Mouse (Mus musculus) kidney, embryonic 15.5 days (tissue): ENCODE measurements around the gene Dnaaf1. TPM values are rescaled to one million over a fixed set of nuclear protein-coding genes. Genes with fewer than 3 reads are reported as not detected.

Experiments
- ATAC-seq: fragments of 200-750 bp; cut with Nextera tagmentation; replicated peaks from 2 replicates; pipeline ENCODE4 v1.8.0; 2017; ENCODE audit warnings: moderate TSS enrichment; ENCODE audit not compliant: low FRiP score
- H3K27ac ChIP-seq: fragments of 300-500 bp; sonication (generic); 2 replicates; pipeline ENCODE4 v1.5.1; 2015; ENCODE audit warnings: mild to moderate bottlenecking, inconsistent platforms
- H3K27me3 ChIP-seq: fragments of 300-500 bp; sonication (generic); 2 replicates; pipeline ENCODE4 v1.6.1; 2015; ENCODE audit warnings: inconsistent platforms
- H3K36me3 ChIP-seq: fragments of 300-500 bp; sonication (generic); 2 replicates; pipeline ENCODE4 v1.6.1; 2015; ENCODE audit warnings: inconsistent platforms
- H3K4me1 ChIP-seq: fragments of 300-500 bp; sonication (generic); 2 replicates; pipeline ENCODE4 v1.6.1; 2015; ENCODE audit warnings: inconsistent platforms
- H3K4me2 ChIP-seq: fragments of 300-500 bp; sonication (generic); 2 replicates; pipeline ENCODE4 v1.6.1; 2015; ENCODE audit warnings: moderate library complexity, mild to moderate bottlenecking, inconsistent platforms
- H3K4me3 ChIP-seq: fragments of 300-500 bp; sonication (generic); replicated peaks from 2 replicates; pipeline ENCODE4 v1.5.1; 2015; ENCODE audit warnings: mild to moderate bottlenecking, inconsistent platforms
- H3K9ac ChIP-seq: fragments of 300-500 bp; sonication (generic); 2 replicates; pipeline ENCODE4 v1.6.1; 2015; ENCODE audit warnings: mild to moderate bottlenecking, inconsistent platforms
- H3K9me3 ChIP-seq: fragments of 300-500 bp; sonication (generic); replicated peaks from 2 replicates; pipeline ENCODE4 v1.6.1; 2016; ENCODE audit warnings: inconsistent platforms
- WGBS: fragments of 180-500 bp; shearing (Covaris S2); methylation state at CpG from one replicate; pipeline ENCODE4 v1.1.7; 2015; ENCODE audit warnings: mixed read lengths; 5-methylcytosine and 5-hydroxymethylcytosine counted together
- polyA plus RNA-seq: library from polyadenylated mRNA; unstranded; fragments of >200 nt; fragmentation: Nextera tagmentation; extraction: Ambion mirVana; gene quantifications from 2 replicates; pipeline ENCODE4 v1.2.1, GENCODE M21; 2015

The Dnaaf1 gene
- polyA plus RNA-seq, result 0.23 and 0.28 TPM in 2 replicates

- Histone ChIP-seq H3K4me3 (peak within 1 kb of the TSS; percentile 87), H3K4me2 (peak within 1 kb of the TSS; percentile 96), H3K36me3 (no peaks in the 10 kb centered on the region), H3K27me3 (peaks cover 37% of the 10 kb centered on the region), H3K9me3 (no peaks in the 10 kb centered on the region), H3K9ac (peak within 1 kb of the TSS; percentile 66), H3K4me1 (peaks cover 21% of the 10 kb centered on the region), H3K27ac (peak within 1 kb of the TSS; percentile 59)
- WGBS, result under 1% methylated on average over 96 of the region's 97 CpGs
- peak; percentile 92 for ATAC-seq
Observed at GRCm38 (mm10) chr8:119574437-119575365, at the start of gene Dnaaf1, which contains the start of gene Hsdl1. Gene Dnaaf1, plus strand, starts transcription at chr8:119575235. Gene Hsdl1, minus strand, starts transcription at chr8:119575183.

GRCm38 (mm10) chr8:119528762-119529161, 46.3 kb upstream of the Dnaaf1 start:
- H3K4me2 ChIP-seq, result no peak overlapping the region
- H3K4me1 ChIP-seq, result no peaks in the 10 kb centered on the region
- H3K36me3 ChIP-seq, result peaks cover 96% of the 10 kb centered on the region
- H3K27me3 ChIP-seq, result no peaks in the 10 kb centered on the region
- no peaks in the 10 kb centered on the region for H3K9me3 ChIP-seq
- no peak for ATAC-seq
- WGBS, result 94% methylated on average over 7 of the region's 7 CpGs
- no peak overlapping the region for H3K9ac ChIP-seq
- H3K4me3 ChIP-seq, result no peak overlapping the region
- H3K27ac ChIP-seq, result no peak overlapping the region

GRCm38 (mm10) chr8:119530937-119531336, 44.1 kb upstream of the Dnaaf1 start:
- no peak overlapping the region for H3K27ac ChIP-seq

GRCm38 (mm10) chr8:119531397-119531796, 43.6 kb upstream of the Dnaaf1 start:
- Histone ChIP-seq H3K9me3 (no peaks in the 10 kb centered on the region), H3K27ac (no peak overlapping the region), H3K4me1 (no peaks in the 10 kb centered on the region), H3K4me2 (no peak overlapping the region), H3K27me3 (no peaks in the 10 kb centered on the region), H3K36me3 (peaks cover 100% of the 10 kb centered on the region), H3K9ac (no peak overlapping the region), H3K4me3 (no peak overlapping the region)
- no peak for ATAC-seq
- 90% methylated on average over 3 of the region's 3 CpGs for WGBS

More at GRCm38 (mm10) chr8:119530937-119531336, 44.1 kb upstream of the Dnaaf1 start:
- WGBS, result 77% methylated on average over 6 of the region's 6 CpGs
- no peaks in the 10 kb centered on the region for H3K4me1 ChIP-seq
- H3K9ac ChIP-seq, result no peak overlapping the region
- ATAC-seq, result no peak
- H3K36me3 ChIP-seq, result peaks cover 96% of the 10 kb centered on the region
- H3K4me2 ChIP-seq, result no peak overlapping the region
- H3K27me3 ChIP-seq, result no peaks in the 10 kb centered on the region
- H3K9me3 ChIP-seq, result no peaks in the 10 kb centered on the region
- no peak overlapping the region for H3K4me3 ChIP-seq

GRCm38 (mm10) chr8:119531973-119532372, 43.1 kb upstream of the Dnaaf1 start:
- no peaks in the 10 kb centered on the region for H3K9me3 ChIP-seq
- no peak overlapping the region for H3K4me3 ChIP-seq
- H3K4me2 ChIP-seq, result no peak overlapping the region
- H3K4me1 ChIP-seq, result no peaks in the 10 kb centered on the region
- whole genome bisulfite sequencing, result 87% methylated on average over 9 of the region's 9 CpGs
- ATAC-seq, result no peak
- H3K9ac ChIP-seq, result no peak overlapping the region
- H3K27me3 ChIP-seq, result no peaks in the 10 kb centered on the region
- H3K36me3 ChIP-seq, result peaks cover 100% of the 10 kb centered on the region
- H3K27ac ChIP-seq, result no peak overlapping the region

GRCm38 (mm10) chr8:119544606-119545005, 30.4 kb upstream of the Dnaaf1 start:
- Histone ChIP-seq H3K27ac (no peak overlapping the region), H3K27me3 (no peaks in the 10 kb centered on the region), H3K9ac (no peak overlapping the region), H3K4me2 (no peak overlapping the region), H3K9me3 (no peaks in the 10 kb centered on the region), H3K36me3 (peaks cover 79% of the 10 kb centered on the region), H3K4me3 (no peak overlapping the region), H3K4me1 (peaks cover 10% of the 10 kb centered on the region)
- no peak for ATAC-seq
- WGBS, result 87% methylated on average over 3 of the region's 3 CpGs

- WGBS, result 58% methylated on average over 6 of the region's 6 CpGs
- no peak overlapping the region for H3K27ac ChIP-seq
- peaks cover 10% of the 10 kb centered on the region for H3K4me1 ChIP-seq
- no peak overlapping the region for H3K9ac ChIP-seq
- no peaks in the 10 kb centered on the region for H3K9me3 ChIP-seq
- no peaks in the 10 kb centered on the region for H3K27me3 ChIP-seq
- peaks cover 73% of the 10 kb centered on the region for H3K36me3 ChIP-seq
- H3K4me3 ChIP-seq, result no peak overlapping the region
- ATAC-seq, result no peak
- H3K4me2 ChIP-seq, result no peak overlapping the region
Observed at GRCm38 (mm10) chr8:119545180-119545579, 29.9 kb upstream of the Dnaaf1 start.

- Histone ChIP-seq H3K9me3 (no peaks in the 10 kb centered on the region), H3K9ac (no peak overlapping the region), H3K4me1 (peaks cover 10% of the 10 kb centered on the region), H3K27me3 (no peaks in the 10 kb centered on the region), H3K36me3 (peaks cover 67% of the 10 kb centered on the region), H3K4me3 (no peak overlapping the region), H3K27ac (no peak overlapping the region; the same call in 1 of the 2 replicates), H3K4me2 (no peak overlapping the region)
- ATAC-seq, result no peak
- 88% methylated on average over 6 of the region's 6 CpGs for WGBS
Observed at GRCm38 (mm10) chr8:119545791-119546190, 29.2 kb upstream of the Dnaaf1 start.

GRCm38 (mm10) chr8:119547019-119547691, 27.9 kb upstream of the Dnaaf1 start:
- no peaks in the 10 kb centered on the region for H3K9me3 ChIP-seq
- H3K4me1 ChIP-seq, result peaks cover 10% of the 10 kb centered on the region
- no peak overlapping the region for H3K4me2 ChIP-seq
- H3K27me3 ChIP-seq, result no peaks in the 10 kb centered on the region
- 76% methylated on average over 18 of the region's 18 CpGs for whole genome bisulfite sequencing
- H3K36me3 ChIP-seq, result peaks cover 53% of the 10 kb centered on the region
- no peak for ATAC-seq
- no peak overlapping the region for H3K27ac ChIP-seq
- H3K9ac ChIP-seq, result no peak overlapping the region
- no peak overlapping the region for H3K4me3 ChIP-seq

DNA sequence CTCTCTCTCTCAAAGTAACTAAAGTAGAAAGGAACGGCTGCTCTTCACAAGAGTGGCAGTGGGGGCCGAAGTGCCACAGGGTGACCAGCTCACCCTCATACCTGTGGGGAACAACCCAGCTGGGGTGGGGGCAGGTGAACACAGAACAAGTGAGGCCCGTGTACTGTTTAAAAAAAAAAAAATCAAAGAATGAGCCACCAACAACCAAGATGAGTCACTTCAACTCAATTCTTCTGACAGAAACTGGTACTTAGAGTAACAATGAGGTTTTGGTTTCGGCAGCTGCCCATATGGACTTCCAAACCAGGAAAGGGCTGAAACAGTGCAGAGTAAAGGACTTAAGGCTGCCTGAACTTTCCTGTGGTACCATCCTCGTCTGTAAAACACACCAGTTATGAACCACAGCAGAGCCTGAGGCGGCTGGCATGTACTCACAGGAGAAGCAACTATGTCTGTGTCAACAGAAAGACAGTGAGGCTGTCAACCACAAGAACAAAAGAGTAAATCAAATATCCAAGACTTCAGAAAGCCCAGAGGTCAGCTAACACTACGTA, 26.4 kb upstream of the Dnaaf1 start:
- 59% methylated on average over 7 of the region's 7 CpGs for WGBS
- no peak overlapping the region for H3K9ac ChIP-seq

DNA sequence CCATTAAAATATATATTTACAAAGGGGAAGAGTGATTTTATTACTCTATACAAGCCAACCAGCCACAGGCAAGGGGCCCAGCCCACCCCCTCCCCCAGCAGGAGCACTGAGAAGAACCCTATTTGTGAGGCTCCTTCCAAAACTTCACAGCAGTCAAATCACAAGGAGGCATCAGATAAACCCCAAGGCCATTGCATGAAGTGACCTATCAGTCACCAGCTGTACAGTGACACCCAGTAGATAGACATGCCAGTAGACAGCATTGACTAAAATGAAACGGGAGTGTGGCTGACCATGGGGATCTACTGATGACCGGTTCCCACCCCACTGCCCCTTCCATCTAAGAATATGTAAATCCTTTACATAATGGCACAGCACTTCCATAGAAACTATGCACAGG, 22.1 kb upstream of the Dnaaf1 start:
- Histone ChIP-seq H3K4me3 (no peak overlapping the region), H3K9ac (no peak overlapping the region), H3K36me3 (no peaks in the 10 kb centered on the region; the same call in 1 of the 2 replicates), H3K4me2 (no peak overlapping the region), H3K4me1 (peaks cover 44% of the 10 kb centered on the region), H3K27ac (no peak overlapping the region), H3K27me3 (no peaks in the 10 kb centered on the region), H3K9me3 (no peaks in the 10 kb centered on the region)
- no peak for ATAC-seq
- WGBS, result 79% methylated on average over 2 of the region's 2 CpGs

More for the DNA sequence above, 26.4 kb upstream of the Dnaaf1 start:
- ATAC-seq, result no peak
- Histone ChIP-seq H3K36me3 (peaks cover 38% of the 10 kb centered on the region), H3K4me1 (peaks cover 19% of the 10 kb centered on the region), H3K27ac (no peak overlapping the region), H3K9me3 (no peaks in the 10 kb centered on the region), H3K4me3 (no peak overlapping the region), H3K4me2 (no peak overlapping the region), H3K27me3 (no peaks in the 10 kb centered on the region)

DNA sequence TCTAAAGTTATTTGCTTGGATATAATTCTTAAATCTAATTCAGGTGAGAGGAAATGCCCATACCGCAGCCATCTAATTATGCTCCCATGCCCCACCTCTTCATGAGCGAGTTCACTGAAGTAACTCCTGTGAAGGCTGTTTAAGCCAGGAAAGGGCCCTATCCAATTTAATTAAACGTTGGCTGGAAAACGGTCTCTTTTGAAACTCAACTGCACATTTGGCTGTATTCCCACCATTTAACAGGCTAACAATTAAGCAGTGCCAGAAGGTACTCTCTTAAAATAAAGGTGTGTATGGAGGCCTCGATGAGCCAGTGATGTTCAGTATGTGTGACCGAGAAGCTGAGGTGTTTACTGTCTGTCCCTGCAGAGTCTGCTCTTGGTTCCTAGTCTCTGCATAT, 19.2 kb upstream of the Dnaaf1 start:
- Histone ChIP-seq H3K27me3 (no peaks in the 10 kb centered on the region), H3K9me3 (no peaks in the 10 kb centered on the region), H3K4me1 (peaks cover 48% of the 10 kb centered on the region), H3K36me3 (no peaks in the 10 kb centered on the region; the same call in 1 of the 2 replicates), H3K27ac (no peak overlapping the region), H3K9ac (no peak overlapping the region), H3K4me3 (no peak overlapping the region), H3K4me2 (no peak overlapping the region)
- no peak for ATAC-seq
- WGBS, result 82% methylated on average over 6 of the region's 6 CpGs
